In genomic region chr16:17049886-17050285, GRCm38 (mm10) we compare ENCODE assay signal across 33 mouse cellular contexts.
"Had no signal": no experiment of that assay in that cellular context is flagged by ENCODE, and none has a peak within 500 bp of the region (broad histone marks: within the 10 kb centered on the region; RNA-seq: fewer than 3 reads in every experiment).

No protein-coding gene starts in this region.

- H3K4me1 ChIP-seq: hindbrain, embryonic 10.5 days; hindbrain, embryonic 13.5 days; hindbrain, embryonic 15.5 days; intestine, embryonic 15.5 days; kidney, embryonic 15.5 days had no signal

- H3K27ac ChIP-seq: heart, embryonic 13.5 days; heart, embryonic 15.5 days; hindbrain, embryonic 10.5 days; hindbrain, embryonic 12.5 days; hindbrain, embryonic 13.5 days; hindbrain, embryonic 14.5 days; hindbrain, embryonic 15.5 days; hindbrain, postnatal 0 days; intestine, embryonic 15.5 days; kidney, embryonic 15.5 days; kidney, postnatal 0 days; layer of hippocampus, adult 2 months; left cerebral cortex, adult 2 months had no signal

- H3K4me3 ChIP-seq: heart, embryonic 12.5 days; heart, embryonic 13.5 days; heart, embryonic 15.5 days; hindbrain, embryonic 10.5 days; hindbrain, embryonic 12.5 days; hindbrain, embryonic 13.5 days; hindbrain, embryonic 15.5 days; intestine, embryonic 15.5 days; kidney, embryonic 15.5 days; layer of hippocampus, adult 2 months; left cerebral cortex, adult 2 months had no signal

- H3K9ac ChIP-seq: heart, embryonic 12.5 days; heart, embryonic 13.5 days; heart, embryonic 15.5 days; hindbrain, embryonic 12.5 days; hindbrain, embryonic 13.5 days; hindbrain, embryonic 14.5 days; hindbrain, embryonic 15.5 days; intestine, embryonic 15.5 days; kidney, embryonic 15.5 days had no signal

- DNase-seq: heart, postnatal 10 days; heart, postnatal 36 days; heart, postnatal 4 days; kidney, adult 11 months; kidney, adult 18-20 months; kidney, adult 2 months; kidney, adult 8-10 months; kidney, adult 9 months; kidney, postnatal 10 days; kidney, postnatal 14 days; kidney, postnatal 25 days; kidney, postnatal 36 days; kidney, postnatal 4 days; layer of hippocampus, adult 9-11 months; layer of hippocampus, postnatal 36 days had no signal

- ATAC-seq: hindbrain, embryonic 16.5 days; hindbrain, postnatal 0 days; inflammation-experienced regulatory T-cells, adult 6 months; intestine, embryonic 15.5 days; intestine, embryonic 16.5 days; intestine, postnatal 0 days had no signal

- H3K27me3 ChIP-seq: heart, embryonic 12.5 days; heart, embryonic 13.5 days; heart, embryonic 15.5 days; hindbrain, embryonic 12.5 days; hindbrain, embryonic 13.5 days; hindbrain, embryonic 15.5 days; intestine, embryonic 15.5 days; kidney, embryonic 15.5 days had no signal

- H3K9me3 ChIP-seq: heart, embryonic 12.5 days; heart, embryonic 13.5 days; heart, embryonic 15.5 days; hindbrain, embryonic 10.5 days; hindbrain, embryonic 12.5 days; hindbrain, embryonic 13.5 days; hindbrain, embryonic 15.5 days; intestine, embryonic 15.5 days; kidney, embryonic 15.5 days had no signal
